Mouse (Mus musculus) forebrain, embryonic 11.5 days (tissue): Measurements from ENCODE around the gene 6030408B16Rik. TPM values are rescaled to one million over a fixed set of nuclear protein-coding genes. Genes with fewer than 3 reads are reported as not detected.

ENCODE experiments used
- ATAC-seq: fragments of 200-750 bp; cut with Nextera tagmentation; replicated peaks from 2 replicates; pipeline ENCODE4 v1.8.0; 2017; ENCODE audit warnings: moderate TSS enrichment; ENCODE audit not compliant: low FRiP score
- DNase-seq: peaks from one replicate; pipeline ENCODE4 v3.0.0-alpha.2; 2017; ENCODE audit warnings: low spot score
- H3K27ac ChIP-seq: fragments of 300-500 bp; sonication (generic); 2 replicates; pipeline ENCODE4 v1.5.1; 2014; ENCODE audit warnings: low read depth, low read length
- H3K27me3 ChIP-seq: fragments of 300-500 bp; sonication (generic); 2 replicates; pipeline ENCODE4 v1.6.1; 2014; ENCODE audit warnings: mild to moderate bottlenecking, low read length, mixed read lengths; ENCODE audit not compliant: control insufficient read depth, insufficient read depth
- H3K36me3 ChIP-seq: fragments of 300-500 bp; sonication (generic); 2 replicates; pipeline ENCODE4 v1.6.1; 2014; ENCODE audit warnings: mild to moderate bottlenecking, low read length, moderate library complexity, mixed read lengths; ENCODE audit not compliant: control insufficient read depth, insufficient read depth
- H3K4me1 ChIP-seq: fragments of 300-500 bp; sonication (generic); replicated peaks from 2 replicates; pipeline ENCODE4 v1.6.1; 2014; ENCODE audit warnings: low read length, mixed read lengths; ENCODE audit not compliant: control insufficient read depth, insufficient read depth
- H3K4me2 ChIP-seq: fragments of 300-500 bp; sonication (generic); 2 replicates; pipeline ENCODE4 v1.6.1; 2014; ENCODE audit warnings: low read depth, mild to moderate bottlenecking, low read length, moderate library complexity, mixed read lengths; ENCODE audit not compliant: severe bottlenecking
- H3K4me3 ChIP-seq: fragments of 300-500 bp; sonication (generic); 2 replicates; pipeline ENCODE4 v1.5.1; 2014; ENCODE audit warnings: low read depth, low read length
- H3K9ac ChIP-seq: fragments of 300-500 bp; sonication (generic); 2 replicates; pipeline ENCODE4 v1.6.1; 2014; ENCODE audit warnings: low read length
- H3K9me3 ChIP-seq: fragments of 300-500 bp; sonication (generic); 2 replicates; pipeline ENCODE4 v1.6.1; 2016; ENCODE audit warnings: low read length, mixed read lengths; ENCODE audit not compliant: control insufficient read depth
- WGBS: fragments of 180-500 bp; shearing (Covaris S2); extraction: QIAGEN DNeasy Blood & Tissue Kit; methylation state at CpG from one replicate; pipeline ENCODE4 v1.1.7; 2014; 5-methylcytosine and 5-hydroxymethylcytosine counted together
- polyA plus RNA-seq: library from polyadenylated mRNA; unstranded; fragments of >200 nt; fragmentation: Nextera tagmentation; extraction: Ambion mirVana; gene quantifications from 2 replicates; pipeline ENCODE4 v1.2.1, GENCODE M21; 2014

6030408B16Rik gene
- polyA plus RNA-seq, 1 experiment from 2014 or later = 0.21 TPM

DNA sequence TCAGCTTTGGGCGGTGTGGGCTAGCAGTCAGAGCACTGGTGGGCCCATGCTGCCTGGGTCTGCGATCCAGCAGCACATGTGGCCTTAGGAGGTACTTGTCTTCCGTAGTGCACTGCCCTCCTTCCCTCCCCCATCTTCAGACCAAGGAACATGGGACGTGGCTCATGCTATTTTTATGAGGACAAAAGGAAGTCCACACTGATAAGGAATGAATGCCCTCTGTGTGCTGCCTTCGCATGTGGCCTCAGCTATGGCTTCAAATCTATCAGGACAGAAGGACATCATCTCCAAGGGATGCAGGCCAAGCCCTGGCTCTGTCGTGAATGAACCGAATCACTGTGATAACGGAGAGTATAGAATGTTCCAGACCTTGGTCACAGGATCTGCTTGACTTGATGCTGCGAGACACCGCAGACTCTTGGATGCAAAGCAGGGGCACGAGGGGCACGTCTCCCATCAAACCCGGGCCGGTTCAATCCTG, 6.5 kb downstream of the 6030408B16Rik start:
- H3K4me1 ChIP-seq = no peaks in the 10 kb centered on the region
- no peak for DNase-seq
- ATAC-seq = no peak
- H3K4me2 ChIP-seq = no peak overlapping the region
- no peaks in the 10 kb centered on the region for H3K27me3 ChIP-seq
- no peaks in the 10 kb centered on the region for H3K9me3 ChIP-seq
- no peak overlapping the region for H3K4me3 ChIP-seq
- no peak overlapping the region for H3K27ac ChIP-seq
- no peaks in the 10 kb centered on the region for H3K36me3 ChIP-seq
- no peak overlapping the region for H3K9ac ChIP-seq
- whole genome bisulfite sequencing = 85% methylated on average over 14 of the region's 14 CpGs

DNA sequence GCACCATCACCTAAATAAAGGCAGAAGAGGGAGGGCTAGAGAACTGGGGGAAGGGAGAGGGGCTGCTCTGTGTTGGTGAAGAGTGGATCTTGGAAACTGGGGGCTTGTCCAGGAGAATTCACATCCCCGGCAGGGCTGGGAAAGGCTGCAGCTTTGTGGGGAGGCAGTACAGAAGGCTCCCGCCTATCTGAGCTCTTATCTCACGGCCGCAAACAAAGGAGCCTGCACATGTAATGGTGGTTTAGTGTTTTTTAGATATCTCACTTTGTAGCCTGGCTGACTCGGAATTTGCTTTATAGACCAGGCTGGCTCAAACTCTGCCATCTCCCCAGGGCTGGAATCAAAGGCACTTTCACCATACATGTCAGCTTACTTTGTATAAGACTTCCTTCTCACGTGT, 7.1 kb downstream of the 6030408B16Rik start:
- Histone ChIP-seq H3K9me3 (no peaks in the 10 kb centered on the region), H3K27me3 (no peaks in the 10 kb centered on the region), H3K36me3 (no peaks in the 10 kb centered on the region), H3K9ac (no peak overlapping the region), H3K4me1 (no peaks in the 10 kb centered on the region), H3K4me2 (no peak overlapping the region), H3K4me3 (no peak overlapping the region), H3K27ac (no peak overlapping the region)
- 67% methylated on average over 6 of the region's 6 CpGs for WGBS
- ATAC-seq (no peak), DNase-seq (no peak)

- H3K4me3 ChIP-seq = no peak overlapping the region
- H3K4me2 ChIP-seq = no peak overlapping the region
- no peaks in the 10 kb centered on the region for H3K4me1 ChIP-seq
- WGBS = 77% methylated on average over 3 of the region's 3 CpGs
- DNase-seq = no peak
- no peaks in the 10 kb centered on the region for H3K27me3 ChIP-seq
- H3K9me3 ChIP-seq = no peaks in the 10 kb centered on the region
- ATAC-seq = no peak
- H3K36me3 ChIP-seq = no peaks in the 10 kb centered on the region
- no peak overlapping the region for H3K27ac ChIP-seq
- H3K9ac ChIP-seq = no peak overlapping the region
Observed at GRCm38 (mm10) chr15:101302201-101302600, 9.2 kb downstream of the 6030408B16Rik start.

DNA sequence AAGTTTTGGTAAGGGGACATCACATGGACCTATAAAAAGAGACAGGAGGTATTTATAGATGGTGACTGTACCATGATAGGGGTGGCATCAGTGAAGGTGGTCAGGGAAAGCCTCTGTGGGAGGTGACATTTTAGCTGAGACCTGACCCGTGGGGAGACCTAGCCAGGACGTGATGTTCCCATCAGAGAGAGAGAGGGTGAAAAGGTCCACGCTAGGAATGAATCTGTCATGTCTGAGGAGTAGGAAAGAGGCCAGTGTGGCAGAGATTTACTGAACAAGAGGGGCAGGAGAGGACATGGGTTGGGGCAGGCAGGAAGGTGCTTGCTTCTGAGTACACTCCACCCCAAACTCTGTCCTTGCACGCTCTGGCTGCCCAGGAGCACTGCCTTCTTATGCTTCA, 10.8 kb downstream of the 6030408B16Rik start:
- H3K4me1 ChIP-seq = no peaks in the 10 kb centered on the region
- 88% methylated on average over 4 of the region's 4 CpGs for WGBS
- no peak for ATAC-seq

GRCm38 (mm10) chr15:101306459-101306858, 13.4 kb downstream of the 6030408B16Rik start:
- Histone ChIP-seq H3K4me1 (no peaks in the 10 kb centered on the region), H3K9me3 (no peaks in the 10 kb centered on the region), H3K27me3 (no peaks in the 10 kb centered on the region), H3K9ac (no peak overlapping the region), H3K36me3 (no peaks in the 10 kb centered on the region), H3K4me2 (no peak overlapping the region), H3K4me3 (no peak overlapping the region), H3K27ac (no peak overlapping the region)
- 88% methylated on average over 4 of the region's 4 CpGs for WGBS
- ATAC-seq (no peak), DNase-seq (no peak)

More for the DNA sequence above, 10.8 kb downstream of the 6030408B16Rik start:
- no peak overlapping the region for H3K4me2 ChIP-seq
- H3K27ac ChIP-seq = no peak overlapping the region
- H3K27me3 ChIP-seq = no peaks in the 10 kb centered on the region
- DNase-seq = no peak
- no peaks in the 10 kb centered on the region for H3K9me3 ChIP-seq
- H3K36me3 ChIP-seq = no peaks in the 10 kb centered on the region
- H3K9ac ChIP-seq = no peak overlapping the region
- no peak overlapping the region for H3K4me3 ChIP-seq

DNA sequence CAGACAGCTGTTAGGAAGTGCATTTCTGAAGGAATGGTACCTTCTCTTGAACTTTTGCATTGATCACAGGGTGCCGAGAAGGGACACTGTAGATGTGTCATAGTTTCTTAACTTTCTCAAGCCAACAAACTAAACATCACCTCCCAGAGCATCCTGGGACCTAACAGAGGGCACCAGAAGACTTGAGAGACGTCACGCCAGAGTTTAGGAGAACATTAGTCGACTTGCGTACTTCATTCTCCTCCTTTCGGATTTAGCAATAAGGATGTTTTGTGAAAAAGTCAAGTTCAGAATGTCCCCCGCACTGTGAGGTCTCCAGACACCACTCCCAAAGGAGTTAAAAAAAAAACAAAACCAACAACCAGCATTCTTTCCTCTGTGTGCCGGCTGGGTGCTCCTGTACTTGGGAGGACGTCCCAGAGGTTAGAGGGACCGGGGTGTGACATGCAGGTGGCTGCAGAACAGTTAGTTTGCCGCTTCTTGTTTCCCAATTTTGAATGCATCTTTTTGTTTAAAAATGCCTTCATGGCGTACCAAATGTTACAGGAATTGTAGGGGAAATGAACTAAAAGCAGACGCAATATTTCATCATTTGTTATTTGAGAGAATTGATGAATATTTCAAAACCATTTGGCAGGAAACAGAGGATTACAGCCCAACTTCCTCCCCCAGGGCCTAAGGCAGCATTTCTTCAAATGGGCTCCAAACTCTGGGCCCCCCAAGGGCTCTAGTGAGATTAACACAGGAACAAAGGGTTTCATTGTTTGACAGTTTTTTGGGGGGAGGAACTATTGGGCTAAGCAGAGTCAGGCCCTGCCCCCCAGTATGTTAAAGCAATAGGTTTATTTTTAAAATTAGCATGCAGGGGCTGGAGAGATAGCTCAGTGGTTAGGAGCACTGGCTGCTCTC, 15.7 kb downstream of the 6030408B16Rik start:
- Histone ChIP-seq H3K27me3 (no peaks in the 10 kb centered on the region), H3K36me3 (no peaks in the 10 kb centered on the region), H3K4me3 (no peak overlapping the region), H3K4me2 (no peak overlapping the region), H3K9ac (no peak overlapping the region), H3K27ac (no peak overlapping the region), H3K4me1 (no peaks in the 10 kb centered on the region), H3K9me3 (no peaks in the 10 kb centered on the region)
- DNase-seq (no peak), ATAC-seq (no peak)
- 62% methylated on average over 13 of the region's 13 CpGs for WGBS

DNA sequence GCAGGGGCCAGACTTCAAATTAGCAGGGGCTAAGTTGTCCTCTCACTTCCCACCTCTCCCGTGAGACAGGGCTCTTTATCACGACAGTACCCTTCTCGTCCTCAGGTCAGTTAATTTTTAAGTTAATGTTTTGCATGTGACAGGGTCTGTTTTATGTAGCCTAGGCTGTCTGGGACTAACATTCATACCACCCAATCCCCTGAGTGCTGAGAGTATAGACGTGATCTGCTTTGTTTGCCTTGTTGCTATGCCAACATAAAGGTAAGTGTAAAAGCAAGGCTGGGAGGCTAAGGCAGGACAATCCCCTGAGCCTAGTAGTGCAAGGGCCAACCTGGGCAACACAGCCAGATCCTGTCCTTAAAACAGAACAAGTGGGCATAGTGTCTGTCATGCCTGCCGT, 16.5 kb downstream of the 6030408B16Rik start:
- Histone ChIP-seq H3K9me3 (no peaks in the 10 kb centered on the region), H3K4me3 (no peak overlapping the region), H3K4me1 (no peaks in the 10 kb centered on the region), H3K9ac (no peak overlapping the region), H3K27me3 (no peaks in the 10 kb centered on the region), H3K4me2 (no peak overlapping the region), H3K27ac (no peak overlapping the region), H3K36me3 (no peaks in the 10 kb centered on the region)
- 48% methylated on average over 5 of the region's 5 CpGs for whole genome bisulfite sequencing
- ATAC-seq (no peak), DNase-seq (no peak)

- WGBS = 78% methylated on average over 11 of the region's 15 CpGs
- Histone ChIP-seq H3K27me3 (no peaks in the 10 kb centered on the region), H3K4me1 (no peaks in the 10 kb centered on the region), H3K36me3 (no peaks in the 10 kb centered on the region), H3K4me2 (no peak overlapping the region), H3K9ac (no peak overlapping the region), H3K4me3 (no peak overlapping the region), H3K9me3 (no peaks in the 10 kb centered on the region), H3K27ac (no peak overlapping the region)
- DNase-seq (no peak), ATAC-seq (no peak)
Observed at GRCm38 (mm10) chr15:101311087-101311770, 18.2 kb downstream of the 6030408B16Rik start.
